Mouse (Mus musculus) megakaryocyte, adult 5-6 weeks (primary cell): ENCODE results near the gene Olfr307. TPM values are rescaled to one million over a fixed set of nuclear protein-coding genes. Genes with fewer than 3 reads are reported as not detected.
"Not testable (repeated sequence)": the region's sequence is repeated elsewhere in the genome, so short reads cannot be mapped to it uniquely, and the experiment has no call there.

Source experiments
- ATAC-seq: 2 replicates; pipeline ENCODE4 v1.8.0; 2016; ENCODE audit warnings: mild to moderate bottlenecking, inconsistent platforms; ENCODE audit not compliant: poor library complexity, severe bottlenecking
- total RNA-seq, 2 experiments: library from RNA; stranded (forward) in 1 of 2; stranded (reverse) in 1 of 2; fragments of 153-499, 151-499 nt in 1 of 2; fragments of 221-1000, 200-1000 nt in 1 of 2; gene quantifications; 2 replicates each; pipeline versions ENCODE4 v1.2.3 to v1.2.4; 2015 to 2017

Olfr307 gene
- total RNA-seq (2015): not detected in 2 replicates
- not detected in 2 replicates for total RNA-seq (2017)

- ATAC-seq: no peak
These were observed at the start of gene Olfr307 for GRCm38 (mm10) chr7:86337486-86337885. Gene Olfr307, minus strand, starts transcription at chr7:86337586.

- ATAC-seq: no peak
These were observed 49.2 kb upstream of the Olfr307 start, which contains the start of gene Olfr304 for GRCm38 (mm10) chr7:86386558-86386957. Gene Olfr304, minus strand, starts transcription at chr7:86386658.

DNA sequence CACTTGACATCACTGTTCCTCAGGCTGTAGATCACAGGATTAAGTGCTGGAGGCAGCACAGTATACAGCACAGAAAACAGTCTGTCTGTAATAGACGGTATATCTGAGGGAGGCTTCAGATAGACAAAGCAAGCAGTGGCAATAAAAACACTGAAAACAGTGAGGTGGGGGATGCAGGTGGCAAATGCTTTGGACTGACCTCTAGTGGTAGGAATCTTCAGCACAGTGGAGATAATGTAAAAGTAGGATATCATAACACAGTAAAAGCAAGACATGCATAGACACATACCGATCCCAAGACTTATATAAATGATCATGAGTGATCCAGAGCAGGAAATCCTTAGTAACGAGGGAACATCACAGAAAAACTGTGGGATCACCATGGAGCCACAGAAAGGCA, 48.4 kb upstream of the Olfr307 start:
- no peak for ATAC-seq

GRCm38 (mm10) chr7:86366828-86367227, 29.4 kb upstream of the Olfr307 start, which contains the start of gene Olfr305:
Gene Olfr305, minus strand, starts transcription at chr7:86366928.
- ATAC-seq: no peak

GRCm38 (mm10) chr7:86346296-86346695, 8.9 kb upstream of the Olfr307 start:
- ATAC-seq: not testable (repeated sequence)

GRCm38 (mm10) chr7:86344253-86344652, 6.9 kb upstream of the Olfr307 start:
- ATAC-seq: no peak

DNA sequence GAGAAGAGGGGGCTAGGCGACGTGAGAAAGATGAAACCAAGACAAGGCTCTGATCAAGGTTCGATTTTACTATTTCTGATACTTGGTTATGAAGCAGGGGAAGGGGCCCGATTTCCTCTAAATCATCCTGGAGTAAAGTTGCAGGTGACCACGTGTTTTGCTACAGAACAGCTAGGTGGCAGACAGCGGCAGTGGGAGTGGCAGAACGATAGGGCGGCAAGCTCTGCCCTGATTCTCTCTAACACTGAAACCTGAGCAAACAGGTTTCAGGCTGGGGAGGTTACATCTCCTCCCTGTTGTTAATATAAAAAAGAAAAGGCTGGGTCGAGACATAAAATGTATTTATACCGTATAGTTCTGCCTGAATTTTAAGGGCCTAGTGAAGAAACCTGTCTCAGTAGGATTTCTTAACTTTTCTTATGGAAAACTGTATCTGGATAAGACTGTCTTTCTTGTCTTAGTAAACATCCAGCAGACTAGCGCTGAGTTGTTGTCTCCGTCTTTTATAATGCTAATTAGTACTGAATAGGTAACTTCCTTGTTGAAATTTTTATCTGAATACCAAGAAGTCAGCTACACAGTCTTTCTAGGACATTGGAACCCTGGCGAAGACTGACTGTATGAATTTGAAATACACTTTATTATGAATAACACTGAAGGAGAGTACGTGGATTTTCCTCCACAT, 5.6 kb upstream of the Olfr307 start:
- ATAC-seq: no peak

- no peak for ATAC-seq
These were observed 11.9 kb downstream of the Olfr307 start, which contains the start of gene Olfr308 for GRCm38 (mm10) chr7:86325530-86325929. Gene Olfr308, minus strand, starts transcription at chr7:86325630.

GRCm38 (mm10) chr7:86321323-86321722, 16.1 kb downstream of the Olfr307 start:
- no peak for ATAC-seq

DNA sequence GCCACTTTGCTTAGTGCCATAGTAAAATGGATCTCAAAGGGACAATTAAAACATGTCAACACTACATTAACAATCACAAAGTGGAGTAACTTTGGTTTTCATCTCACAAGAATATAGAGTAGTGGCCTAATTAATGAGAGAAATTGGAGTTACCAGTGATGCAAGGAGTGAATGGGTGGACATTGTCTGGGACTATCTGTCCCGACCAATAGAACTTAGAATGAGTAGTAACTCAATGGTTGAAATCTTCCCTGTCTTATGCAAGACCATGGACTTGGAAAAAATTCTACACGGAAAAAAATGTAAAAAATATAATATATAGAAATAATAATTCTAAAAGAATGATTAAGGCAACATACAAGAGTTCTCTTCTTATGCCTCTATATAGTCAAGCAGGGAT, 23.8 kb downstream of the Olfr307 start, which contains the start of gene Olfr309:
Gene Olfr309 (minus strand): TSS at position 101 of the 400 bp plus-strand sequence.
- ATAC-seq: no peak

Other genes starting within 250 kb of the Olfr307 start
- gene Vmn2r75, start 165.8 kb downstream of the Olfr307 start, total RNA-seq (2015): not detected in 2 replicates
- gene Vmn2r75, start 165.8 kb downstream of the Olfr307 start, total RNA-seq (2017): not detected in 2 replicates
- gene Vmn2r76, start 91.3 kb downstream of the Olfr307 start, total RNA-seq (2015): not detected in 2 replicates
- gene Vmn2r76, start 91.3 kb downstream of the Olfr307 start, total RNA-seq (2017): under 0.01 TPM in 1 of 2 replicates, not detected in the other
- not detected in 2 replicates for gene Olfr310, start 60.4 kb downstream of the Olfr307 start, total RNA-seq (2015)
- gene Olfr310, start 60.4 kb downstream of the Olfr307 start, total RNA-seq (2017): not detected in 2 replicates
- not detected in 2 replicates for gene Olfr309, start 23.9 kb downstream of the Olfr307 start, total RNA-seq (2015)
- gene Olfr309, start 23.9 kb downstream of the Olfr307 start, total RNA-seq (2017): not detected in 2 replicates
- not detected in 2 replicates for gene Olfr308, start 12.0 kb downstream of the Olfr307 start, total RNA-seq (2015)
- not detected in 2 replicates for gene Olfr308, start 12.0 kb downstream of the Olfr307 start, total RNA-seq (2017)
- gene Olfr305, start 29.3 kb upstream of the Olfr307 start, total RNA-seq (2015): not detected in 2 replicates
- not detected in 2 replicates for gene Olfr305, start 29.3 kb upstream of the Olfr307 start, total RNA-seq (2017)
- gene Olfr304, start 49.1 kb upstream of the Olfr307 start, total RNA-seq (2015): not detected in 2 replicates
- not detected in 2 replicates for gene Olfr304, start 49.1 kb upstream of the Olfr307 start, total RNA-seq (2017)
- gene Olfr303, start 60.2 kb upstream of the Olfr307 start, total RNA-seq (2015): not detected in 2 replicates
- not detected in 2 replicates for gene Olfr303, start 60.2 kb upstream of the Olfr307 start, total RNA-seq (2017)
- not detected in 2 replicates for gene Olfr301, start 66.3 kb upstream of the Olfr307 start, total RNA-seq (2015)
- gene Olfr301, start 66.3 kb upstream of the Olfr307 start, total RNA-seq (2017): not detected in 2 replicates
- gene Olfr299, start 122.3 kb upstream of the Olfr307 start, total RNA-seq (2015): not detected in 2 replicates
- gene Olfr299, start 122.3 kb upstream of the Olfr307 start, total RNA-seq (2017): not detected in 2 replicates
- not detected in 2 replicates for gene Olfr298, start 154.9 kb upstream of the Olfr307 start, total RNA-seq (2015)
- gene Olfr298, start 154.9 kb upstream of the Olfr307 start, total RNA-seq (2017): not detected in 2 replicates
- gene Olfr297, start 182.4 kb upstream of the Olfr307 start, total RNA-seq (2015): not detected in 2 replicates
- not detected in 2 replicates for gene Olfr297, start 182.4 kb upstream of the Olfr307 start, total RNA-seq (2017)
- not detected in 2 replicates for gene Olfr295, start 246.3 kb upstream of the Olfr307 start, total RNA-seq (2015)
- gene Olfr295, start 246.3 kb upstream of the Olfr307 start, total RNA-seq (2017): not detected in 2 replicates